Mouse (Mus musculus): Measurements from ENCODE around the gene Rb1.

GRCm38 (mm10) chr14:73255426-73255970 is 70.1 kb downstream of the Rb1 start:
- TF ChIP-seq POLR2A (IDR thresholded peaks at IDR 0.05; ENCODE audit: borderline replicate concordance, extremely low read depth, low read depth, low read length) (no peak), CTCF (IDR thresholded peaks at IDR 0.05; ENCODE audit: insufficient read depth, low read length) (no peak)
